Comparison of ENCODE assay signal across 8 mouse cellular contexts in the genomic region with DNA sequence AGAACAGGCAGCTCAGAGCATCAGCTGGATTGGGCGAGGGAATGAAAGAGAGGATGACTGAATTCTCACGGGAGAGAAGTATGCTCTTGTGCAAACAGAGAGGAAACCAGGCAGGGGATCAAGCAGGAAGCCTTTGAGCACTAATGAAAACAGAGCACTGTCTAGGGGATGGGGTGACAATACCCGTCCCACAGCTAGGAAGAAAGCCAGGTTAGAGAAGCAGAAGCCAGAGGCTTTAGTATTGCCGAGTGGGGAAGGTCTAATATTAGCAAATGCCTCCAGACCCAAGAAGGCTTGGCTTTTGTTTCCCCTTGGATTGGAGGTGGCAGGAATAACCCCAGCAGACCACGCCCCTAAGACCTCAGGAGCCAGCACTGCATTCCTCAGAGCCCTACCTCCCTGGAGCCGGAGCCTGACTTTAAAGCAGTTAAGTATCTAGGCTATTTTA. TPM values are rescaled to one million over a fixed set of nuclear protein-coding genes. Genes with fewer than 3 reads are reported as not detected.
A peak's percentile ranks its signal among the peaks of the same experiment; 100 is the strongest.
DNase-seq lines count a peak whose midpoint lies in the region; ATAC-seq and TF ChIP-seq lines count a peak whose summit lies in the region.

No protein-coding gene starts in this region.

- H3K27me3 ChIP-seq in neural tube, embryonic 11.5 days (ENCODE audit: control insufficient read depth, insufficient read depth, low read length): no peaks in the 10 kb centered on the region
- H3K27me3 ChIP-seq in hindbrain, embryonic 15.5 days: no peaks in the 10 kb centered on the region
- no peaks in the 10 kb centered on the region for H3K27me3 ChIP-seq in lung, postnatal 0 days (replicated peaks; ENCODE audit: insufficient read depth, low read length)

- H3K4me1 ChIP-seq in neural tube, embryonic 11.5 days (ENCODE audit: control insufficient read depth, insufficient read depth, low read length): peaks cover 39% of the 10 kb centered on the region
- peaks cover 61% of the 10 kb centered on the region for H3K4me1 ChIP-seq in hindbrain, embryonic 15.5 days (replicated peaks)
- peaks cover 12% of the 10 kb centered on the region; the same call in 1 of the 2 replicates for H3K4me1 ChIP-seq in lung, postnatal 0 days (ENCODE audit: insufficient read depth, low read depth, low read length)

- no peak for ATAC-seq in neural tube, embryonic 11.5 days (ENCODE audit: insufficient read depth, low FRiP score, low TSS enrichment)
- ATAC-seq in hindbrain, embryonic 15.5 days (ENCODE audit: low FRiP score, low read depth): 0 out of 2 replicates have a peak, but pooled peaks have one; percentile 20
- ATAC-seq in lung, postnatal 0 days: peak; percentile 92
- ATAC-seq in megakaryocyte, adult 5-6 weeks (ENCODE audit: poor library complexity, severe bottlenecking): no peak

- no peak for DNase-seq in neural tube, embryonic 11.5 days (ENCODE audit: low spot score)
- no peak for DNase-seq in neural tube, embryonic 10.5 days (ENCODE audit: extremely low spot score, low spot score)
- DNase-seq in lung, postnatal 0 days (ENCODE audit: low spot score): peak; percentile 88
- no peak for DNase-seq in left cerebral cortex, postnatal 14 days (ENCODE audit: low spot score in 2 of 2)
- no peak for DNase-seq in right cerebral cortex, adult 18-20 months
- DNase-seq in right cerebral cortex, postnatal 14 days: no peak

- H3K9ac ChIP-seq in neural tube, embryonic 11.5 days (ENCODE audit: low read length): no peak overlapping the region
- H3K9ac ChIP-seq in hindbrain, embryonic 15.5 days: no peak overlapping the region
- no peak overlapping the region for H3K9ac ChIP-seq in lung, postnatal 0 days (replicated peaks; ENCODE audit: low read depth)

- no peak overlapping the region for H3K4me2 ChIP-seq in neural tube, embryonic 11.5 days (ENCODE audit: low read depth)
- no peak overlapping the region for H3K4me2 ChIP-seq in hindbrain, embryonic 15.5 days
- peak overlapping the region; percentile 37 for H3K4me2 ChIP-seq in lung, postnatal 0 days (replicated peaks; ENCODE audit: low read depth, low read length)

- no peaks in the 10 kb centered on the region for H3K36me3 ChIP-seq in neural tube, embryonic 11.5 days (ENCODE audit: control insufficient read depth, insufficient read depth, low read length)
- H3K36me3 ChIP-seq in hindbrain, embryonic 15.5 days: no peaks in the 10 kb centered on the region
- H3K36me3 ChIP-seq in lung, postnatal 0 days (ENCODE audit: insufficient read depth, low read length): no peaks in the 10 kb centered on the region

- no peaks in the 10 kb centered on the region for H3K9me3 ChIP-seq in neural tube, embryonic 11.5 days (ENCODE audit: control insufficient read depth, low read length)
- no peaks in the 10 kb centered on the region for H3K9me3 ChIP-seq in hindbrain, embryonic 15.5 days
- no peaks in the 10 kb centered on the region for H3K9me3 ChIP-seq in lung, postnatal 0 days (ENCODE audit: low read length)

- no peak overlapping the region for H3K4me3 ChIP-seq in neural tube, embryonic 11.5 days (ENCODE audit: low read depth, low read length)
- no peak overlapping the region for H3K4me3 ChIP-seq in hindbrain, embryonic 15.5 days
- no peak overlapping the region for H3K4me3 ChIP-seq in lung, postnatal 0 days (ENCODE audit: low read depth, low read length)

- H3K27ac ChIP-seq in neural tube, embryonic 11.5 days (ENCODE audit: low read depth, low read length): peak overlapping the region; percentile 47; the same call in 1 of the 2 replicates
- 0 out of 2 replicates have a peak overlapping the region, but pooled peaks have one; percentile 30 for H3K27ac ChIP-seq in hindbrain, embryonic 15.5 days (replicated peaks)
- H3K27ac ChIP-seq in lung, postnatal 0 days (ENCODE audit: low read length): peak overlapping the region; percentile 60; the same call in 1 of the 2 replicates

- intact Hi-C loops in left cerebral cortex, postnatal 14 days (cut with DNase I): no loop called here

- TF ChIP-seq CTCF in lung, postnatal 0 days (IDR thresholded peaks at IDR 0.05): no peak

- 6% methylated on average over 6 of the region's 6 CpGs for WGBS in neural tube, embryonic 11.5 days
- 12% methylated on average over 6 of the region's 6 CpGs for WGBS in hindbrain, embryonic 15.5 days
- 7% methylated on average over 6 of the region's 6 CpGs for WGBS in lung, postnatal 0 days

- TF ChIP-seq EP300 in lung, postnatal 0 days (IDR thresholded peaks at IDR 0.05): 0 out of 2 replicates have a peak, but pooled peaks have one; percentile 4

RNA-seq across cellular contexts. Expression of a gene that starts 19.3 kb away (rescaled TPM):
- polyA plus RNA-seq in neural tube, embryonic 11.5 days (2014; fragmentation: Nextera tagmentation; extraction: Ambion mirVana): 25.7 and 25.8 TPM in 2 replicates
- 7.7 and 8.5 TPM in 2 replicates for polyA plus RNA-seq in hindbrain, embryonic 15.5 days (2015; fragmentation: Nextera tagmentation; extraction: Ambion mirVana)
- polyA plus RNA-seq in lung, postnatal 0 days (2015; fragmentation: Nextera tagmentation; extraction: Ambion mirVana): 5.8 and 6.2 TPM in 2 replicates
- 10 to 100 TPM in 1 of 2 experiments, 1 to 10 TPM in 1; 9.6 to 10.7 TPM for total RNA-seq in left cerebral cortex, postnatal 14 days (2021)
- 23.0 and 23.7 TPM in 2 replicates for total RNA-seq in megakaryocyte, adult 5-6 weeks (2015)
- 7.6 and 12.6 TPM in 2 replicates for total RNA-seq in megakaryocyte, adult 5-6 weeks (2017)

RNA-seq across cellular contexts. Expression of a gene that starts 51.6 kb away (rescaled TPM):
- 88.4 and 97.3 TPM in 2 replicates for polyA plus RNA-seq in neural tube, embryonic 11.5 days (2014; fragmentation: Nextera tagmentation; extraction: Ambion mirVana)
- 65.5 and 67.0 TPM in 2 replicates for polyA plus RNA-seq in hindbrain, embryonic 15.5 days (2015; fragmentation: Nextera tagmentation; extraction: Ambion mirVana)
- polyA plus RNA-seq in lung, postnatal 0 days (2015; fragmentation: Nextera tagmentation; extraction: Ambion mirVana): 65.1 and 65.5 TPM in 2 replicates
- 10 to 100 TPM; 81.3 to 81.8 TPM for total RNA-seq in left cerebral cortex, postnatal 14 days (2021)
- 55.8 and 59.7 TPM in 2 replicates for total RNA-seq in megakaryocyte, adult 5-6 weeks (2015)
- total RNA-seq in megakaryocyte, adult 5-6 weeks (2017): 60.0 and 91.1 TPM in 2 replicates

Comparison
In these comparisons a context has a peak if more than half of its experiments do, and no peak if none do; other contexts are left out.
1. ATAC-seq: peak in hindbrain, embryonic 15.5 days (single experiment) and lung, postnatal 0 days (single experiment); none in neural tube, embryonic 11.5 days (single experiment) and megakaryocyte, adult 5-6 weeks (single experiment).
2. Peak in every context shown above with its lines, with median percentiles within 50 percentile points of each other: H3K27ac ChIP-seq.